Mouse (Mus musculus): ENCODE results near the gene Fam171a2.

- TF ChIP-seq FLI1 (IDR thresholded peaks at IDR 0.05; ENCODE audit: low read length) (no peak), GATA1 (IDR thresholded peaks at IDR 0.05; ENCODE audit: borderline replicate concordance, low read length) (no peak)
Observed at GRCm38 (mm10) chr11:102478671-102479070, 31.2 kb upstream of the Fam171a2 start.
